Mouse (Mus musculus): Measurements from ENCODE around the gene B4galnt3. TPM values are rescaled to one million over a fixed set of nuclear protein-coding genes. Genes with fewer than 3 reads are reported as not detected.
A peak's percentile ranks its signal among the peaks of the same experiment; 100 is the strongest.

B4galnt3 gene
- polyA plus RNA-seq, 1 experiment from 2014 or later = not detected

GRCm38 (mm10) chr6:120225355-120225754, 69.0 kb downstream of the B4galnt3 start:
- no peak overlapping the region for H3K4me2 ChIP-seq (replicated peaks; ENCODE audit: low read depth, low read length)
- 67% methylated on average over 6 of the region's 6 CpGs for WGBS
- H3K36me3 ChIP-seq (ENCODE audit: control insufficient read depth, insufficient read depth, low read length) = no peaks in the 10 kb centered on the region
- DNase-seq (ENCODE audit: low spot score) (no peak), ATAC-seq (ENCODE audit: low FRiP score) (no peak)
- H3K27ac ChIP-seq (ENCODE audit: low read depth, low read length) = no peak overlapping the region
- no peak overlapping the region for H3K9ac ChIP-seq (ENCODE audit: low read depth, low read length)
- H3K27me3 ChIP-seq (ENCODE audit: control insufficient read depth, insufficient read depth, low read length) = no peaks in the 10 kb centered on the region
- H3K4me3 ChIP-seq (ENCODE audit: low read depth, low read length) = no peak overlapping the region
- no peaks in the 10 kb centered on the region; the same call in 1 of the 2 replicates for H3K4me1 ChIP-seq (replicated peaks; ENCODE audit: control insufficient read depth, insufficient read depth, low read length)
- H3K9me3 ChIP-seq (ENCODE audit: control insufficient read depth, low read length) = no peaks in the 10 kb centered on the region

GRCm38 (mm10) chr6:120222669-120223068, 71.7 kb downstream of the B4galnt3 start:
- Histone ChIP-seq H3K36me3 (ENCODE audit: control insufficient read depth, insufficient read depth, low read length) (no peaks in the 10 kb centered on the region), H3K4me2 (replicated peaks; ENCODE audit: low read depth, low read length) (no peak overlapping the region), H3K9me3 (ENCODE audit: control insufficient read depth, low read length) (no peaks in the 10 kb centered on the region), H3K4me1 (replicated peaks; ENCODE audit: control insufficient read depth, insufficient read depth, low read length) (no peaks in the 10 kb centered on the region; the same call in 1 of the 2 replicates), H3K27me3 (ENCODE audit: control insufficient read depth, insufficient read depth, low read length) (no peaks in the 10 kb centered on the region), H3K4me3 (ENCODE audit: low read depth, low read length) (no peak overlapping the region), H3K27ac (ENCODE audit: low read depth, low read length) (no peak overlapping the region), H3K9ac (ENCODE audit: low read depth, low read length) (no peak overlapping the region)
- 24% methylated on average over 6 of the region's 6 CpGs for WGBS
- ATAC-seq (ENCODE audit: low FRiP score) (no peak), DNase-seq (ENCODE audit: low spot score) (peak; percentile 68)

GRCm38 (mm10) chr6:120219281-120219680, 75.1 kb downstream of the B4galnt3 start:
- no peaks in the 10 kb centered on the region for H3K4me1 ChIP-seq (replicated peaks; ENCODE audit: control insufficient read depth, insufficient read depth, low read length)

GRCm38 (mm10) chr6:120216702-120217101, 77.7 kb downstream of the B4galnt3 start:
- H3K27me3 ChIP-seq (ENCODE audit: control insufficient read depth, insufficient read depth, low read length) = no peaks in the 10 kb centered on the region
- H3K27ac ChIP-seq (ENCODE audit: low read depth, low read length) = no peak overlapping the region
- no peaks in the 10 kb centered on the region for H3K36me3 ChIP-seq (ENCODE audit: control insufficient read depth, insufficient read depth, low read length)
- H3K4me1 ChIP-seq (replicated peaks; ENCODE audit: control insufficient read depth, insufficient read depth, low read length) = no peaks in the 10 kb centered on the region
- H3K4me2 ChIP-seq (replicated peaks; ENCODE audit: low read depth, low read length) = no peak overlapping the region
- H3K9ac ChIP-seq (ENCODE audit: low read depth, low read length) = no peak overlapping the region
- DNase-seq (ENCODE audit: low spot score) = no peak
- H3K4me3 ChIP-seq (ENCODE audit: low read depth, low read length) = no peak overlapping the region
- WGBS = 89% methylated on average over 1 of the region's 1 CpGs
- H3K9me3 ChIP-seq (ENCODE audit: control insufficient read depth, low read length) = no peaks in the 10 kb centered on the region
- ATAC-seq (ENCODE audit: low FRiP score) = no peak

More at GRCm38 (mm10) chr6:120219281-120219680, 75.1 kb downstream of the B4galnt3 start:
- DNase-seq (ENCODE audit: low spot score) = no peak
- no peak for ATAC-seq (ENCODE audit: low FRiP score)
- no peaks in the 10 kb centered on the region for H3K27me3 ChIP-seq (ENCODE audit: control insufficient read depth, insufficient read depth, low read length)
- H3K4me3 ChIP-seq (ENCODE audit: low read depth, low read length) = no peak overlapping the region
- no peak overlapping the region for H3K4me2 ChIP-seq (replicated peaks; ENCODE audit: low read depth, low read length)
- H3K36me3 ChIP-seq (ENCODE audit: control insufficient read depth, insufficient read depth, low read length) = no peaks in the 10 kb centered on the region
- 78% methylated on average over 2 of the region's 2 CpGs for WGBS
- H3K9ac ChIP-seq (ENCODE audit: low read depth, low read length) = no peak overlapping the region
- no peak overlapping the region for H3K27ac ChIP-seq (ENCODE audit: low read depth, low read length)
- no peaks in the 10 kb centered on the region for H3K9me3 ChIP-seq (ENCODE audit: control insufficient read depth, low read length)

- no peaks in the 10 kb centered on the region for H3K9me3 ChIP-seq (ENCODE audit: control insufficient read depth, low read length)
- ATAC-seq (ENCODE audit: low FRiP score) = no peak
Measured at GRCm38 (mm10) chr6:120211536-120211935, 82.8 kb downstream of the B4galnt3 start.

GRCm38 (mm10) chr6:120206586-120206985, 87.8 kb downstream of the B4galnt3 start:
- no peak for ATAC-seq (ENCODE audit: low FRiP score)

More at GRCm38 (mm10) chr6:120211536-120211935, 82.8 kb downstream of the B4galnt3 start:
- 84% methylated on average over 6 of the region's 6 CpGs for WGBS
- Histone ChIP-seq H3K4me1 (replicated peaks; ENCODE audit: control insufficient read depth, insufficient read depth, low read length) (no peaks in the 10 kb centered on the region), H3K27ac (ENCODE audit: low read depth, low read length) (no peak overlapping the region), H3K4me3 (ENCODE audit: low read depth, low read length) (no peak overlapping the region), H3K9ac (ENCODE audit: low read depth, low read length) (no peak overlapping the region), H3K4me2 (replicated peaks; ENCODE audit: low read depth, low read length) (no peak overlapping the region), H3K27me3 (ENCODE audit: control insufficient read depth, insufficient read depth, low read length) (no peaks in the 10 kb centered on the region), H3K36me3 (ENCODE audit: control insufficient read depth, insufficient read depth, low read length) (no peaks in the 10 kb centered on the region)
- DNase-seq (ENCODE audit: low spot score) = no peak

GRCm38 (mm10) chr6:120202406-120202805, 92.0 kb downstream of the B4galnt3 start:
- ATAC-seq (ENCODE audit: low FRiP score) (peak; percentile 51), DNase-seq (ENCODE audit: low spot score) (no peak)
- WGBS = 50% methylated on average over 8 of the region's 8 CpGs
- no peaks in the 10 kb centered on the region for H3K9me3 ChIP-seq (ENCODE audit: control insufficient read depth, low read length)
- no peaks in the 10 kb centered on the region for H3K36me3 ChIP-seq (ENCODE audit: control insufficient read depth, insufficient read depth, low read length)
- no peak overlapping the region for H3K4me3 ChIP-seq (ENCODE audit: low read depth, low read length)
- H3K4me2 ChIP-seq (replicated peaks; ENCODE audit: low read depth, low read length) = no peak overlapping the region
- H3K4me1 ChIP-seq (replicated peaks; ENCODE audit: control insufficient read depth, insufficient read depth, low read length) = peaks cover 2% of the 10 kb centered on the region; the same call in 1 of the 2 replicates
- no peak overlapping the region for H3K9ac ChIP-seq (ENCODE audit: low read depth, low read length)
- no peaks in the 10 kb centered on the region for H3K27me3 ChIP-seq (ENCODE audit: control insufficient read depth, insufficient read depth, low read length)
- peak overlapping the region; percentile 58; the same call in 1 of the 2 replicates for H3K27ac ChIP-seq (ENCODE audit: low read depth, low read length)

More at GRCm38 (mm10) chr6:120206586-120206985, 87.8 kb downstream of the B4galnt3 start:
- Histone ChIP-seq H3K27me3 (ENCODE audit: control insufficient read depth, insufficient read depth, low read length) (no peaks in the 10 kb centered on the region), H3K9ac (ENCODE audit: low read depth, low read length) (no peak overlapping the region), H3K36me3 (ENCODE audit: control insufficient read depth, insufficient read depth, low read length) (no peaks in the 10 kb centered on the region), H3K9me3 (ENCODE audit: control insufficient read depth, low read length) (no peaks in the 10 kb centered on the region), H3K4me3 (ENCODE audit: low read depth, low read length) (no peak overlapping the region), H3K27ac (ENCODE audit: low read depth, low read length) (no peak overlapping the region), H3K4me2 (replicated peaks; ENCODE audit: low read depth, low read length) (no peak overlapping the region), H3K4me1 (replicated peaks; ENCODE audit: control insufficient read depth, insufficient read depth, low read length) (no peaks in the 10 kb centered on the region; the same call in 1 of the 2 replicates)
- 93% methylated on average over 5 of the region's 5 CpGs for WGBS
- no peak for DNase-seq (ENCODE audit: low spot score)

GRCm38 (mm10) chr6:120201956-120202355, 92.4 kb downstream of the B4galnt3 start:
- H3K4me2 ChIP-seq (replicated peaks; ENCODE audit: low read depth, low read length) = no peak overlapping the region
- ATAC-seq (ENCODE audit: low FRiP score) (no peak), DNase-seq (ENCODE audit: low spot score) (no peak)
- H3K9me3 ChIP-seq (ENCODE audit: control insufficient read depth, low read length) = no peaks in the 10 kb centered on the region
- H3K27ac ChIP-seq (ENCODE audit: low read depth, low read length) = peak overlapping the region; percentile 58; the same call in 1 of the 2 replicates
- H3K4me1 ChIP-seq (replicated peaks; ENCODE audit: control insufficient read depth, insufficient read depth, low read length) = peaks cover 2% of the 10 kb centered on the region; the same call in 1 of the 2 replicates
- H3K4me3 ChIP-seq (ENCODE audit: low read depth, low read length) = no peak overlapping the region
- whole genome bisulfite sequencing = 46% methylated on average over 6 of the region's 6 CpGs
- no peaks in the 10 kb centered on the region for H3K36me3 ChIP-seq (ENCODE audit: control insufficient read depth, insufficient read depth, low read length)
- 0 out of 2 replicates have a peak overlapping the region, but pooled peaks have one; percentile 1 for H3K9ac ChIP-seq (ENCODE audit: low read depth, low read length)
- H3K27me3 ChIP-seq (ENCODE audit: control insufficient read depth, insufficient read depth, low read length) = no peaks in the 10 kb centered on the region

- 26% methylated on average over 10 of the region's 10 CpGs for WGBS
- peak; percentile 65 for DNase-seq (ENCODE audit: low spot score)
- H3K4me3 ChIP-seq (ENCODE audit: low read depth, low read length) = no peak overlapping the region
- H3K9ac ChIP-seq (ENCODE audit: low read depth, low read length) = no peak overlapping the region
- no peak overlapping the region for H3K4me2 ChIP-seq (replicated peaks; ENCODE audit: low read depth, low read length)
- H3K4me1 ChIP-seq (replicated peaks; ENCODE audit: control insufficient read depth, insufficient read depth, low read length) = peaks cover 2% of the 10 kb centered on the region; the same call in 1 of the 2 replicates
- no peaks in the 10 kb centered on the region for H3K27me3 ChIP-seq (ENCODE audit: control insufficient read depth, insufficient read depth, low read length)
- peak; percentile 33; the same call in 1 of the 2 replicates for ATAC-seq (ENCODE audit: low FRiP score)
- no peak overlapping the region for H3K27ac ChIP-seq (ENCODE audit: low read depth, low read length)
- H3K36me3 ChIP-seq (ENCODE audit: control insufficient read depth, insufficient read depth, low read length) = no peaks in the 10 kb centered on the region
- no peaks in the 10 kb centered on the region for H3K9me3 ChIP-seq (ENCODE audit: control insufficient read depth, low read length)
Measured at GRCm38 (mm10) chr6:120199638-120200394, 94.5 kb downstream of the B4galnt3 start.
